Mouse (Mus musculus) thymus, adult 2 months (tissue): ENCODE data around the gene 1700125H20Rik.

Experiments used
- CTCF ChIP-seq: fragments of 200-500 bp; IDR thresholded peaks from 2 replicates; pipeline ENCODE4 v1.5.1; 2012; ENCODE audit warnings: mild to moderate bottlenecking, control low read depth, low read length, moderate library complexity, borderline replicate concordance; ENCODE audit not compliant: control insufficient read depth, poor library complexity, insufficient read depth; ENCODE audit errors: extremely low read depth
- POLR2A ChIP-seq: fragments of 200-500 bp; IDR thresholded peaks from 2 replicates; pipeline ENCODE4 v1.6.1; 2012; ENCODE audit warnings: mild to moderate bottlenecking, low read length, control low read depth, moderate library complexity; ENCODE audit not compliant: control insufficient read depth, poor library complexity, insufficient read depth; ENCODE audit errors: extremely low read depth

- TF ChIP-seq POLR2A (no peak), CTCF (no peak)
Measured at GRCm38 (mm10) chr11:85138776-85139474, 31.3 kb upstream of the 1700125H20Rik start.
